Mouse (Mus musculus): ENCODE data around the gene Ptprk. TPM values are rescaled to one million over a fixed set of nuclear protein-coding genes. Genes with fewer than 3 reads are reported as not detected.

Gene Ptprk
- polyA plus RNA-seq, 1 experiment from 2014 or later = not detected

GRCm38 (mm10) chr10:28516147-28516546 lies 441.5 kb downstream of the Ptprk start:
- no peaks in the 10 kb centered on the region for H3K79me2 ChIP-seq (ENCODE audit: inconsistent target)
- no peak overlapping the region for H3K4me3 ChIP-seq (ENCODE audit: inconsistent target)
- no peaks in the 10 kb centered on the region for H3K36me3 ChIP-seq (ENCODE audit: inconsistent target)
- no peak overlapping the region for H3K27ac ChIP-seq
- 5% methylated on average over 5 of the region's 5 CpGs for WGBS (ENCODE audit: missing documents)

- 21% methylated on average over 3 of the region's 3 CpGs for WGBS (ENCODE audit: missing documents)
- H3K27ac ChIP-seq = no peak overlapping the region
- no peaks in the 10 kb centered on the region for H3K36me3 ChIP-seq (ENCODE audit: inconsistent target)
- H3K79me2 ChIP-seq (ENCODE audit: inconsistent target) = no peaks in the 10 kb centered on the region
- no peak overlapping the region for H3K4me3 ChIP-seq (ENCODE audit: inconsistent target)
Observed at GRCm38 (mm10) chr10:28518297-28518696, 443.7 kb downstream of the Ptprk start.

- Histone ChIP-seq H3K27ac (no peak overlapping the region), H3K79me2 (ENCODE audit: inconsistent target) (no peaks in the 10 kb centered on the region)
- WGBS (ENCODE audit: missing documents) = 20% methylated on average over 1 of the region's 1 CpGs
Observed at GRCm38 (mm10) chr10:28519861-28520260, 445.2 kb downstream of the Ptprk start.

GRCm38 (mm10) chr10:28523992-28524735 lies 449.5 kb downstream of the Ptprk start:
- 95% methylated on average over 13 of the region's 14 CpGs for WGBS (ENCODE audit: missing documents)
- Histone ChIP-seq H3K27ac (no peak overlapping the region), H3K79me2 (ENCODE audit: inconsistent target) (no peaks in the 10 kb centered on the region), H3K36me3 (ENCODE audit: inconsistent target) (no peaks in the 10 kb centered on the region), H3K4me3 (ENCODE audit: inconsistent target) (no peak overlapping the region)

More at GRCm38 (mm10) chr10:28519861-28520260, 445.2 kb downstream of the Ptprk start:
- Histone ChIP-seq H3K4me3 (ENCODE audit: inconsistent target) (no peak overlapping the region), H3K36me3 (ENCODE audit: inconsistent target) (no peaks in the 10 kb centered on the region)

- no peak overlapping the region for H3K4me3 ChIP-seq (ENCODE audit: inconsistent target)
Observed at GRCm38 (mm10) chr10:28540595-28540994, 466.0 kb downstream of the Ptprk start.

GRCm38 (mm10) chr10:28542754-28543153 lies 468.1 kb downstream of the Ptprk start:
- Histone ChIP-seq H3K36me3 (ENCODE audit: inconsistent target) (no peaks in the 10 kb centered on the region), H3K79me2 (ENCODE audit: inconsistent target) (no peaks in the 10 kb centered on the region), H3K27ac (no peak overlapping the region), H3K4me3 (ENCODE audit: inconsistent target) (no peak overlapping the region)
- 100% methylated on average over 1 of the region's 1 CpGs for WGBS (ENCODE audit: missing documents)

More at GRCm38 (mm10) chr10:28540595-28540994, 466.0 kb downstream of the Ptprk start:
- no peaks in the 10 kb centered on the region for H3K79me2 ChIP-seq (ENCODE audit: inconsistent target)
- 24% methylated on average over 4 of the region's 4 CpGs for WGBS (ENCODE audit: missing documents)
- no peak overlapping the region for H3K27ac ChIP-seq
- no peaks in the 10 kb centered on the region for H3K36me3 ChIP-seq (ENCODE audit: inconsistent target)

- 85% methylated on average over 4 of the region's 4 CpGs for WGBS (ENCODE audit: missing documents)
- no peak overlapping the region for H3K27ac ChIP-seq
- no peaks in the 10 kb centered on the region for H3K36me3 ChIP-seq (ENCODE audit: inconsistent target)
- H3K4me3 ChIP-seq (ENCODE audit: inconsistent target) = no peak overlapping the region
- H3K79me2 ChIP-seq (ENCODE audit: inconsistent target) = no peaks in the 10 kb centered on the region
Observed at GRCm38 (mm10) chr10:28550549-28550948, 475.9 kb downstream of the Ptprk start.

GRCm38 (mm10) chr10:28552068-28552467 lies 477.4 kb downstream of the Ptprk start:
- WGBS (ENCODE audit: missing documents) = 90% methylated on average over 1 of the region's 2 CpGs
- Histone ChIP-seq H3K36me3 (ENCODE audit: inconsistent target) (no peaks in the 10 kb centered on the region), H3K4me3 (ENCODE audit: inconsistent target) (no peak overlapping the region), H3K79me2 (ENCODE audit: inconsistent target) (no peaks in the 10 kb centered on the region), H3K27ac (no peak overlapping the region)

- no peaks in the 10 kb centered on the region for H3K36me3 ChIP-seq (ENCODE audit: inconsistent target)
- H3K4me3 ChIP-seq (ENCODE audit: inconsistent target) = no peak overlapping the region
- no peak overlapping the region for H3K27ac ChIP-seq
- H3K79me2 ChIP-seq (ENCODE audit: inconsistent target) = no peaks in the 10 kb centered on the region
- WGBS (ENCODE audit: missing documents) = 93% methylated on average over 3 of the region's 3 CpGs
Observed at GRCm38 (mm10) chr10:28564110-28564674, 489.6 kb downstream of the Ptprk start.

GRCm38 (mm10) chr10:28566378-28566777 lies 491.8 kb downstream of the Ptprk start:
- Histone ChIP-seq H3K79me2 (ENCODE audit: inconsistent target) (no peaks in the 10 kb centered on the region), H3K27ac (no peak overlapping the region), H3K36me3 (ENCODE audit: inconsistent target) (no peaks in the 10 kb centered on the region), H3K4me3 (ENCODE audit: inconsistent target) (no peak overlapping the region)
- 96% methylated on average over 4 of the region's 4 CpGs for WGBS (ENCODE audit: missing documents)

- Histone ChIP-seq H3K27ac (no peak overlapping the region), H3K4me3 (ENCODE audit: inconsistent target) (no peak overlapping the region), H3K79me2 (ENCODE audit: inconsistent target) (no peaks in the 10 kb centered on the region), H3K36me3 (ENCODE audit: inconsistent target) (no peaks in the 10 kb centered on the region)
- WGBS (ENCODE audit: missing documents) = 96% methylated on average over 2 of the region's 2 CpGs
Observed at GRCm38 (mm10) chr10:28566828-28567227, 492.2 kb downstream of the Ptprk start.

- Histone ChIP-seq H3K4me3 (ENCODE audit: inconsistent target) (no peak overlapping the region), H3K79me2 (ENCODE audit: inconsistent target) (no peaks in the 10 kb centered on the region), H3K27ac (no peak overlapping the region), H3K36me3 (ENCODE audit: inconsistent target) (no peaks in the 10 kb centered on the region)
- 95% methylated on average over 3 of the region's 3 CpGs for WGBS (ENCODE audit: missing documents)
Observed at GRCm38 (mm10) chr10:28567441-28567840, 492.8 kb downstream of the Ptprk start.

GRCm38 (mm10) chr10:28568047-28568446 lies 493.4 kb downstream of the Ptprk start:
- WGBS (ENCODE audit: missing documents) = 84% methylated on average over 5 of the region's 5 CpGs
- H3K79me2 ChIP-seq (ENCODE audit: inconsistent target) = no peaks in the 10 kb centered on the region
- no peak overlapping the region for H3K27ac ChIP-seq
- no peaks in the 10 kb centered on the region for H3K36me3 ChIP-seq (ENCODE audit: inconsistent target)
- H3K4me3 ChIP-seq (ENCODE audit: inconsistent target) = no peak overlapping the region

GRCm38 (mm10) chr10:28579596-28579995 lies 505.0 kb downstream of the Ptprk start:
- Histone ChIP-seq H3K36me3 (ENCODE audit: inconsistent target) (no peaks in the 10 kb centered on the region), H3K79me2 (ENCODE audit: inconsistent target) (no peaks in the 10 kb centered on the region), H3K27ac (no peak overlapping the region), H3K4me3 (ENCODE audit: inconsistent target) (no peak overlapping the region)
- 49% methylated on average over 5 of the region's 5 CpGs for WGBS (ENCODE audit: missing documents)

- 80% methylated on average over 4 of the region's 4 CpGs for WGBS (ENCODE audit: missing documents)
Observed at GRCm38 (mm10) chr10:28586565-28587138, 512.0 kb downstream of the Ptprk start.

More at GRCm38 (mm10) chr10:28586565-28587138, 512.0 kb downstream of the Ptprk start:
- H3K4me3 ChIP-seq (ENCODE audit: inconsistent target) = no peak overlapping the region
- no peaks in the 10 kb centered on the region for H3K79me2 ChIP-seq (ENCODE audit: inconsistent target)
- H3K36me3 ChIP-seq (ENCODE audit: inconsistent target) = no peaks in the 10 kb centered on the region
- no peak overlapping the region for H3K27ac ChIP-seq

Measured in macrophage (primary cell).